ENCODE assay signal across 8 mouse cellular contexts in the genomic region with DNA sequence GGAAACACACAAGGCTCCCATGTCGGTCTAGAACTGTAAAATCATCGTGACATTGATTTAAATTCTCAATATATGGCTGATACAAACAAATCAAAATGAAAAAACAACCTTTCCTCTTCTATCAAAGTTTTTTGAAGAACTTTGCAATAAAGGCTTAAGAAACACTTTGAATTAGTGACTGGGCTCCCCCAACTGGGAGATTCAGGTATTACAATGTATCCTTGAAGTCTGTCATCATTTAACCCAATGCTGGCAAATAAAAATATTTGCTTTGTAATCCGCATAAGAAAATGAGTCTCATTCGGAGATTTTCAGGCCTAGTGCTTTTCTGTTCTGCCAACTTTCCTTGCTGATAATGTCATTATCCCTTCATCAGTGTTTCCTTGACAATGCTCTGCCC.
DNase-seq lines count a peak whose midpoint lies in the region; ATAC-seq and TF ChIP-seq lines count a peak whose summit lies in the region.

No protein-coding gene starts in this region.

- H3K36me3 ChIP-seq in hindbrain, postnatal 0 days (ENCODE audit: insufficient read depth, low read length) = no peaks in the 10 kb centered on the region
- H3K36me3 ChIP-seq in hindbrain, embryonic 10.5 days = no peaks in the 10 kb centered on the region
- H3K36me3 ChIP-seq in limb, embryonic 14.5 days (ENCODE audit: control insufficient read depth, insufficient read depth, low read length) = no peaks in the 10 kb centered on the region

- no peaks in the 10 kb centered on the region for H3K27me3 ChIP-seq in hindbrain, postnatal 0 days (ENCODE audit: insufficient read depth, low read length)
- H3K27me3 ChIP-seq in hindbrain, embryonic 10.5 days (ENCODE audit: insufficient read depth, poor library complexity, severe bottlenecking) = no peaks in the 10 kb centered on the region
- H3K27me3 ChIP-seq in limb, embryonic 14.5 days (ENCODE audit: control insufficient read depth, insufficient read depth, low read length) = no peaks in the 10 kb centered on the region

- ATAC-seq in hindbrain, postnatal 0 days = no peak
- no peak for ATAC-seq in limb, embryonic 14.5 days (ENCODE audit: low FRiP score, low read depth)
- ATAC-seq in activated CD4-positive, CD25-positive, alpha-beta regulatory T cell, adult 4 months = no peak

- 29% methylated on average over 4 of the region's 4 CpGs for WGBS in hindbrain, postnatal 0 days
- 38% methylated on average over 4 of the region's 4 CpGs for WGBS in hindbrain, embryonic 10.5 days
- 19% methylated on average over 4 of the region's 4 CpGs for WGBS in limb, embryonic 14.5 days

- TF ChIP-seq CTCF in hindbrain, postnatal 0 days (IDR thresholded peaks at IDR 0.05; ENCODE audit: low read depth) = peak; percentile 77

- no peak overlapping the region for H3K4me3 ChIP-seq in hindbrain, postnatal 0 days (ENCODE audit: low read length)
- no peak overlapping the region for H3K4me3 ChIP-seq in hindbrain, embryonic 10.5 days
- H3K4me3 ChIP-seq in limb, embryonic 14.5 days (replicated peaks; ENCODE audit: low read length) = no peak overlapping the region

- H3K9me3 ChIP-seq in hindbrain, postnatal 0 days (ENCODE audit: low read length) = no peaks in the 10 kb centered on the region
- H3K9me3 ChIP-seq in hindbrain, embryonic 10.5 days = no peaks in the 10 kb centered on the region
- H3K9me3 ChIP-seq in limb, embryonic 14.5 days (ENCODE audit: control insufficient read depth, low read length) = no peaks in the 10 kb centered on the region

- no peak for TF ChIP-seq POLR2A in limb, embryonic 14.5 days (IDR thresholded peaks at IDR 0.05; ENCODE audit: borderline replicate concordance, extremely low read depth, insufficient read depth, insufficient read length)

- DNase-seq in hindbrain, postnatal 0 days (ENCODE audit: low spot score) = peak; percentile 88
- no peak for DNase-seq in hindbrain, embryonic 10.5 days (ENCODE audit: low spot score)
- peak; percentile 6 for DNase-seq in thymus, postnatal 4 days
- no peak for DNase-seq in thymus, postnatal 14 days
- peak; percentile 42 for DNase-seq in embryo, embryonic 10 days (ENCODE audit: low spot score)
- peak; percentile 87 for DNase-seq in limb, embryonic 14.5 days (ENCODE audit: low spot score)
- DNase-seq in spleen, postnatal 10 days (ENCODE audit: low spot score in 2 of 2) = no peak

- H3K27ac ChIP-seq in hindbrain, postnatal 0 days = no peak overlapping the region
- no peak overlapping the region for H3K27ac ChIP-seq in hindbrain, embryonic 10.5 days
- no peak overlapping the region for H3K27ac ChIP-seq in limb, embryonic 14.5 days (replicated peaks; ENCODE audit: low read depth, low read length)

- H3K4me2 ChIP-seq in hindbrain, postnatal 0 days (ENCODE audit: low read depth, low read length) = no peak overlapping the region
- no peak overlapping the region for H3K4me2 ChIP-seq in limb, embryonic 14.5 days (replicated peaks; ENCODE audit: low read depth, low read length, severe bottlenecking)

- peaks cover 4% of the 10 kb centered on the region; the same call in 1 of the 2 replicates for H3K4me1 ChIP-seq in hindbrain, postnatal 0 days (ENCODE audit: insufficient read depth, low read length)
- peaks cover 13% of the 10 kb centered on the region for H3K4me1 ChIP-seq in hindbrain, embryonic 10.5 days (replicated peaks)
- H3K4me1 ChIP-seq in limb, embryonic 14.5 days (ENCODE audit: control insufficient read depth, insufficient read depth, low read length) = no peaks in the 10 kb centered on the region

- H3K9ac ChIP-seq in hindbrain, postnatal 0 days (replicated peaks; ENCODE audit: low read length) = no peak overlapping the region
- H3K9ac ChIP-seq in limb, embryonic 14.5 days (ENCODE audit: low read depth, low read length, severe bottlenecking) = no peak overlapping the region

Comparison
In these comparisons a context has a peak if more than half of its experiments do, and no peak if none do; other contexts are left out.
1. DNase-seq: peak in hindbrain, postnatal 0 days (single experiment), thymus, postnatal 4 days (single experiment), embryo, embryonic 10 days (single experiment) and limb, embryonic 14.5 days (single experiment); none in hindbrain, embryonic 10.5 days (single experiment), thymus, postnatal 14 days (single experiment) and spleen, postnatal 10 days (0 of 2).